Mouse (Mus musculus): ENCODE measurements around the gene Lemd2. TPM values are rescaled to one million over a fixed set of nuclear protein-coding genes. Genes with fewer than 3 reads are reported as not detected.
"Not testable (repeated sequence)": the region's sequence is repeated elsewhere in the genome, so short reads cannot be mapped to it uniquely, and the experiment has no call there.

Lemd2 gene
- polyA plus RNA-seq, 1 experiment from 2014 or later, result 4.9 TPM

DNA sequence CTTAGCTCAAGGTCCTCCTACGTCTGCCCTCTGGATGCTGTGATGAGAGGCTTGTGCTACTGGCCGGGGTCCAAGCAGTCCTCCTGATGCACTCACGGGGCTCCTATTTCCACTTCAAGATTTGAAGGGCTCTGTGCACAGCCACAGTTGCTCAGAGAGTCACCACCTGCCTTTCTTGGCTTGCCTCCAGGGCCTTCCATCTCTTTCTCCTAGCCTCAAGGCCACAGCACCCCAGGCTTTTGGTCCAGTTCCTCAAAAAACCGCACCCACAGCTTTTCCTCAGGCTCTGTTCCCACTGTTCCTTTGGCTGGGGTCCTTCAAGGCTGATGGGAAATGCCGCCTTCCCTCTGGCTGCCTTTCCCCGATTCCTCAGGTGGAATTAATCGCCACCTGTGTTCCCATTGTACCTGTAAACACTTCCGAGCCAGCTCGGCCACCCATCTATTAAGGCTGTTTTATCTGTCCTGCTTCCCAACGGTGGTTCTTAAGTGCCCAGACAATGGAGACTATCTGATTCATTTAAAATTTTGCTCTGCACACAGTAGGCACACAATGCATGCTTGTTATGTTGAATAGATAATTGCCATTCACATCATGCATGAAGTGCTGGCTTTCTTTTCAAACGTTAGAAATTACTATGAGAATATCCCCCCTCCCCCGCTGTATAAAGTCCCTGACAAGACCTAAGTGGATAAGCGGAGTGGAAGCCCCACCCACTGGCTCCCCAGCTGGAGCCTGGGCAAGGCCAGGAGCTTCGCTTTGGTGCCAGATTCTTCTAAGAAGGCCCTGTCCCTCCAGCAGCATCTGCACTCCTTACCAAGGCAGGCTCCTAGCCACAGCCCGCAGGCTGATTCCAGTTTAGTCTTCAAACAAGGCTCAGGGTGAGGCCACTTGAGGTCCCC lies 36.5 kb upstream of the Lemd2 start:
- H3K27me3 ChIP-seq (replicated peaks; ENCODE audit: control insufficient read depth, insufficient read depth, low read length), result no peaks in the 10 kb centered on the region; the same call in 1 of the 2 replicates
- ATAC-seq, result no peak
- no peaks in the 10 kb centered on the region for H3K36me3 ChIP-seq (ENCODE audit: control insufficient read depth, insufficient read depth, low read length)
- no peak overlapping the region for H3K9ac ChIP-seq (ENCODE audit: low read depth, low read length)
- H3K9me3 ChIP-seq (ENCODE audit: control insufficient read depth, low read length), result no peaks in the 10 kb centered on the region
- peaks cover 8% of the 10 kb centered on the region for H3K4me1 ChIP-seq (ENCODE audit: control insufficient read depth, insufficient read depth, low read length)
- WGBS, result 33% methylated on average over 15 of the region's 15 CpGs
- no peak overlapping the region for H3K4me3 ChIP-seq (ENCODE audit: low read length)
- H3K4me2 ChIP-seq (ENCODE audit: low read depth, low read length), result no peak overlapping the region
- H3K27ac ChIP-seq (ENCODE audit: low read length), result no peak overlapping the region

DNA sequence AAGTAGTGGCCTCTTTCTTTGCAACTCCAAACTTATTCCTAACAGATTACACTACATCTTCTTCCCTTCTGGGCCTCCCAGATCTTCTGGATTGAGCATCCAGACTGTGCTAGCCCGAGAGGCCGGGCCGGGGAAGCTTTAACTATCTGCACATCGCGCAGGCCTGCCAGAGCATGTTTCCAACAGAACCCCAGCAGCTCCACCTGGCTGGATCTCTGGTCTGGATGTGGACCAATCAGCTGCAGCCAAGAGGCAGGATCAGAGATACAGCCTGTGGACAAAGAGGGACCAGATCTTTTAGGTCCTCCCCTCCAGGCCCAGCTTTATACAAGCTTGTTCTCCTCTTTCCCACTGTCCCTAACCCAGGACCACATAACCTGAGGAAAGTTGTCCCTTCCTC lies 35.7 kb upstream of the Lemd2 start:
- no peak for ATAC-seq
- no peak overlapping the region for H3K9ac ChIP-seq (ENCODE audit: low read depth, low read length)
- no peaks in the 10 kb centered on the region for H3K9me3 ChIP-seq (ENCODE audit: control insufficient read depth, low read length)
- 87% methylated on average over 5 of the region's 5 CpGs for WGBS
- no peak overlapping the region for H3K4me3 ChIP-seq (ENCODE audit: low read length)
- no peak overlapping the region for H3K4me2 ChIP-seq (ENCODE audit: low read depth, low read length)
- no peaks in the 10 kb centered on the region; the same call in 1 of the 2 replicates for H3K27me3 ChIP-seq (replicated peaks; ENCODE audit: control insufficient read depth, insufficient read depth, low read length)
- H3K27ac ChIP-seq (ENCODE audit: low read length), result no peak overlapping the region
- no peaks in the 10 kb centered on the region for H3K36me3 ChIP-seq (ENCODE audit: control insufficient read depth, insufficient read depth, low read length)
- peaks cover 8% of the 10 kb centered on the region for H3K4me1 ChIP-seq (ENCODE audit: control insufficient read depth, insufficient read depth, low read length)

DNA sequence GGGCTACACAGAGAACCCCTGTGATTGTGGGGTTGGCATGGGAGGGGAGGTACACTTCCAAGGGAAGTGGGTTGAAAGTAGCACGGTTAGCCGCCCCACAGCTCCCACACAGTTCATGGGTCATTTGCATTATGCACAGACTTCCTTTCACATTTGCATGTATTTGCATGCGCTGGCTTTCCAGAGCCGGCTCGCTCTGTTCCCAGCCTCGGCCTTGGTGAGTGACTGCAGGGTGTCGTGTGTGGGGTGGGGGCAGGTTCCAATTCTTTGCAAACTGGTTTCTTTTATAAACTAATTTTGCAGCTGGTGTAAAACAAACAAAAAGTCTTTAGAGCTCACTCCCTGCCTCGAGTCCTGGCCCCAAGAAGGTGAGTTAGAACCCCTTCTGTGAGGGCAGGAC lies 34.4 kb upstream of the Lemd2 start:
- Histone ChIP-seq H3K9ac (ENCODE audit: low read depth, low read length) (no peak overlapping the region), H3K36me3 (ENCODE audit: control insufficient read depth, insufficient read depth, low read length) (no peaks in the 10 kb centered on the region), H3K4me2 (ENCODE audit: low read depth, low read length) (no peak overlapping the region), H3K4me1 (ENCODE audit: control insufficient read depth, insufficient read depth, low read length) (peaks cover 8% of the 10 kb centered on the region), H3K27ac (ENCODE audit: low read length) (no peak overlapping the region), H3K4me3 (ENCODE audit: low read length) (no peak overlapping the region), H3K9me3 (ENCODE audit: control insufficient read depth, low read length) (no peaks in the 10 kb centered on the region), H3K27me3 (replicated peaks; ENCODE audit: control insufficient read depth, insufficient read depth, low read length) (no peaks in the 10 kb centered on the region; the same call in 1 of the 2 replicates)
- 47% methylated on average over 8 of the region's 8 CpGs for WGBS
- ATAC-seq, result no peak

DNA sequence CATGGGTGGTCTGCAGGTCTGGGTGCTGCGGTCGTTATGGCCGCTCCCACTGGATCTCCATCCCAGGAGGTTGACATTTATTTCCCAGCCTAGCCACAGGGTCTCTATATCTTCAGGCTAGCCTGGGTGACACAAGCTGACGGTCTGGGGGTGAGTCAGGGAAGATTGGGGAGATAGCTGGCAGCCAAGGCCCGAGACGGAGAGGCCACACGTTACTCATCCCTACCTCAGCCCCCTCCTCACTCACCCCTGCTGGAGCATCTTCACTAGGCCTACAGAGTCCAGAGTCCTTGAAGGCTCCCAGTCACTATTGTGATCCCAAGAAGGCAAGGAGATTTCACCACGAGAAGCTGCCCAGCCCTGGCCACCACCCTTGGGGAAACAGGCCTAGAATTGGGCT lies 33.5 kb upstream of the Lemd2 start:
- no peak overlapping the region for H3K4me2 ChIP-seq (ENCODE audit: low read depth, low read length)
- no peaks in the 10 kb centered on the region for H3K9me3 ChIP-seq (ENCODE audit: control insufficient read depth, low read length)
- H3K27me3 ChIP-seq (replicated peaks; ENCODE audit: control insufficient read depth, insufficient read depth, low read length), result no peaks in the 10 kb centered on the region; the same call in 1 of the 2 replicates
- H3K4me1 ChIP-seq (ENCODE audit: control insufficient read depth, insufficient read depth, low read length), result peaks cover 8% of the 10 kb centered on the region
- no peak overlapping the region for H3K27ac ChIP-seq (ENCODE audit: low read length)
- no peak for ATAC-seq
- H3K36me3 ChIP-seq (ENCODE audit: control insufficient read depth, insufficient read depth, low read length), result no peaks in the 10 kb centered on the region
- no peak overlapping the region for H3K9ac ChIP-seq (ENCODE audit: low read depth, low read length)
- WGBS, result 71% methylated on average over 8 of the region's 8 CpGs
- H3K4me3 ChIP-seq (ENCODE audit: low read length), result no peak overlapping the region

DNA sequence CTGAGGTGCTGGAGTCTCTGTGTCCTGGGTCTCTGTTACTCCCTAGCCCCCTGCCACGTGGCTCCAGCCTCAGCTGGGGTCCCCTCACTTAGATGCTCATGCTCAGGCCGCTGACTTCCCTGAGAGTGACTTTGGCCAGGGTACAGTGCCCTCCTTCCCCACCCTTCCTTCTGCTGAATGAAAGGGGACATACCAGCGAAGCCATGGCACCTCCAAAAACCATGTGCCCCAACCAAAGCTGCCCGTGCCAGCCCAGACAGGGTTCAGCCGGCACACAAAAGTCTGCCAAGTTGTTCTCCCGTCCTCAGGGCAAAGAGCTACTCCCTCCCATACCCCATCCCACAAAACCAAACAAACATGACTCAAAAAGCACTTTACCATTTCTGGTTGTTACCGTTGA lies 29.0 kb upstream of the Lemd2 start:
- whole genome bisulfite sequencing, result 75% methylated on average over 7 of the region's 7 CpGs

DNA sequence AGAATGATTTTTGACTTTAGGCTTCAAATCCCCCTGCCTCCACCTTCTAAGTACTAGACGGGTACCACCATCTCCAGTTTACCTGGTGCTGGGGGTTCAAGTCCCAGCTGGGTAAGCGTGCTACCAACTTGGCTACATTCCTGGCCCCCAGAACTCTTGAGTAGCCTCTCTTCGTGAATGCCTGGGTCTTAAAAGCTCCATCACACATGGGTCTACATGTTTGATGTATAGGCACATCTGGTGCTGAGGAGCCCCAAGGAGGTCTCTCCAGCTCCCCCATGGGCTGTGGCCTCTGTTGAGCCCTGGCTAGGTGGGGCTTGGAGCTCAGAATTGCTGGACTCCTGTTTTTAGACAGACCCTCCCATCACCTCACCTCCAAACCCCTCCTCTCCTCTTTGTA lies 27.9 kb upstream of the Lemd2 start:
- no peaks in the 10 kb centered on the region for H3K9me3 ChIP-seq (ENCODE audit: control insufficient read depth, low read length)
- H3K4me2 ChIP-seq (ENCODE audit: low read depth, low read length), result no peak overlapping the region
- H3K27ac ChIP-seq (ENCODE audit: low read length), result no peak overlapping the region
- H3K36me3 ChIP-seq (ENCODE audit: control insufficient read depth, insufficient read depth, low read length), result no peaks in the 10 kb centered on the region
- H3K9ac ChIP-seq (ENCODE audit: low read depth, low read length), result no peak overlapping the region
- no peak for ATAC-seq
- no peaks in the 10 kb centered on the region for H3K27me3 ChIP-seq (replicated peaks; ENCODE audit: control insufficient read depth, insufficient read depth, low read length)
- 85% methylated on average over 3 of the region's 3 CpGs for WGBS
- H3K4me1 ChIP-seq (ENCODE audit: control insufficient read depth, insufficient read depth, low read length), result no peaks in the 10 kb centered on the region
- no peak overlapping the region for H3K4me3 ChIP-seq (ENCODE audit: low read length)

More for the DNA sequence above, 29.0 kb upstream of the Lemd2 start:
- no peak overlapping the region for H3K4me2 ChIP-seq (ENCODE audit: low read depth, low read length)
- no peaks in the 10 kb centered on the region for H3K9me3 ChIP-seq (ENCODE audit: control insufficient read depth, low read length)
- ATAC-seq, result no peak
- H3K4me1 ChIP-seq (ENCODE audit: control insufficient read depth, insufficient read depth, low read length), result no peaks in the 10 kb centered on the region
- H3K27ac ChIP-seq (ENCODE audit: low read length), result no peak overlapping the region
- no peak overlapping the region for H3K4me3 ChIP-seq (ENCODE audit: low read length)
- no peaks in the 10 kb centered on the region for H3K27me3 ChIP-seq (replicated peaks; ENCODE audit: control insufficient read depth, insufficient read depth, low read length)
- H3K36me3 ChIP-seq (ENCODE audit: control insufficient read depth, insufficient read depth, low read length), result no peaks in the 10 kb centered on the region
- H3K9ac ChIP-seq (ENCODE audit: low read depth, low read length), result no peak overlapping the region

DNA sequence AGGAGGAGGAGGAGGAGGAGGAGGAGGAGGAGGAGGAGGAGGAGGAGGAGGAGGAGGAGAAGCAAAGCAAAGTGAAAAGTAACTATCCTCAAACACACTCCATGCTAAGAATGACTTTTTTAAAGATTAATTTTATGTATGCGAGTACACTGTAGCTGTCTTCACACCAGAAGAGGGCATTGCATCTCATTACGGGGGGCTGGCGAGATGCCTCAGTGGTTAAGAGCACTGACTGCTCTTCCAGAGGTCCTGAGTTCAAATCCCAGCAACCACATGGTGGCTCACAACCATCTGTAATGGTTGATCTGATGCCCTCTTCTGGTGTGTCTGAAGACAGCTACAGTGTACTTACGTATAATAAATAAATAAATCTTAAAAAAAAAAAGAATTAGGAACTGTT lies 27.3 kb upstream of the Lemd2 start:
- 84% methylated on average over 4 of the region's 4 CpGs for WGBS

DNA sequence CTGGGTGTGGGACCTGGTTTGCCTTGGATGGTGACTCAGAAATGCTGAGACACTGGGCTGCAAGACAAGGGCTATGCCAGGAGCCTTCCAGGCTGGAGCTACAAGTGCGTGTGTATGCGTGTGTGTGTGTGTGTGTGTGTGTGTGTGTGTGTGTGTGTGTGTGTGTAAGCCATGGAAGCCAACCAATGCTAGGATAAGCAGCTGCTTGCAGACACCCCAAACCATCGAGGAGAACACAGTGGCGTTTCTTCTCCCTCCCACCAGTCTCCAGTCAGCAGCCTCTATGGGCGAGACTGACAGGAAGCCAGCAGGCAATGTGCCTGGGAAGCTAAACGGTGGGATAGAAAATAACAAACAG lies 26.9 kb upstream of the Lemd2 start:
- no peak overlapping the region for H3K27ac ChIP-seq (ENCODE audit: low read length)
- H3K9ac ChIP-seq (ENCODE audit: low read depth, low read length), result no peak overlapping the region
- no peak overlapping the region for H3K4me2 ChIP-seq (ENCODE audit: low read depth, low read length)
- no peaks in the 10 kb centered on the region for H3K36me3 ChIP-seq (ENCODE audit: control insufficient read depth, insufficient read depth, low read length)
- no peaks in the 10 kb centered on the region for H3K27me3 ChIP-seq (replicated peaks; ENCODE audit: control insufficient read depth, insufficient read depth, low read length)
- H3K4me1 ChIP-seq (ENCODE audit: control insufficient read depth, insufficient read depth, low read length), result no peaks in the 10 kb centered on the region
- 70% methylated on average over 6 of the region's 6 CpGs for WGBS
- H3K9me3 ChIP-seq (ENCODE audit: control insufficient read depth, low read length), result no peaks in the 10 kb centered on the region
- ATAC-seq, result no peak
- H3K4me3 ChIP-seq (ENCODE audit: low read length), result no peak overlapping the region

More for the DNA sequence above, 27.3 kb upstream of the Lemd2 start:
- not testable (repeated sequence) for H3K9ac ChIP-seq (ENCODE audit: low read depth, low read length); H3K9me3 ChIP-seq (ENCODE audit: control insufficient read depth, low read length); H3K4me1 ChIP-seq (ENCODE audit: control insufficient read depth, insufficient read depth, low read length); H3K4me3 ChIP-seq (ENCODE audit: low read length); H3K27me3 ChIP-seq (replicated peaks; ENCODE audit: control insufficient read depth, insufficient read depth, low read length); H3K27ac ChIP-seq (ENCODE audit: low read length); H3K36me3 ChIP-seq (ENCODE audit: control insufficient read depth, insufficient read depth, low read length); H3K4me2 ChIP-seq (ENCODE audit: low read depth, low read length); ATAC-seq

DNA sequence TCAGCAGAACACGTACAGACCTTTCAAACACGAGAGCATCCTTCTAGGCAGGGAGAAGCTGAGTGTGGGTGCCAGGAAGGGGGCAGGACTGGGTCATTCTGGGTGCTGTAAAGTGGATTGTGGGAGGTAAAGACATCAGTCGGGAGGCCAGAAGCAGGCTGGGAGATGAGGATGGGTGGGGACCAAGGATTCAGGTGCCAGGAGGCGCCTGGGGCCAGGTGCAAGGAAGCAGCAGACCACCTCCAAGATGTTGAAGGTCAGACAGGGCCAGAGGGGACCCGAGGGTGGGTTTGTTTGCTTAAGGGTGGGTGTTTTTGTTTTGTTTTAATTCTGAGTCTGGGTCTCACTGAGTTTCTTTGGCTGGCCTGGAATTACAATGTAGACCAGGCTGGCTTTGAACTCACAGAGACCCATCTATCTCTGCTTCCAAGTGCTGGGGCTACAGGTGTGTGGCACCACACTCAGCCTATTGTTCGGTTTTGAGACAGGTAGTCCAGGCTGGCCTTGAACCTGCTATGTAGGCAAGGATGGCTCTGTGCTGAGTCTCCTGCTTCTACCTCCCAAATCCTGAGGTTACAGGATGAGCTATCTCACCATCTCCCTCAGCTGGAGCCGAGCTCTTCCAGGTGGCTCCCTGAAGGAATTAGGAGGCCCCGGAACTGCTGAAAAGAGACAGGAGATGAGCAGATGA lies 26.3 kb upstream of the Lemd2 start:
- H3K27ac ChIP-seq (ENCODE audit: low read length), result no peak overlapping the region
- no peak for ATAC-seq
- H3K4me3 ChIP-seq (ENCODE audit: low read length), result no peak overlapping the region
- H3K9ac ChIP-seq (ENCODE audit: low read depth, low read length), result no peak overlapping the region
- H3K4me1 ChIP-seq (ENCODE audit: control insufficient read depth, insufficient read depth, low read length), result no peaks in the 10 kb centered on the region
- no peak overlapping the region for H3K4me2 ChIP-seq (ENCODE audit: low read depth, low read length)
- 54% methylated on average over 8 of the region's 8 CpGs for WGBS
- H3K36me3 ChIP-seq (ENCODE audit: control insufficient read depth, insufficient read depth, low read length), result no peaks in the 10 kb centered on the region
- H3K9me3 ChIP-seq (ENCODE audit: control insufficient read depth, low read length), result no peaks in the 10 kb centered on the region
- no peaks in the 10 kb centered on the region for H3K27me3 ChIP-seq (replicated peaks; ENCODE audit: control insufficient read depth, insufficient read depth, low read length)
